Mouse (Mus musculus) right cerebral cortex, adult 2 months (tissue): ENCODE results near the gene Rarb.
A peak's percentile ranks its signal among the peaks of the same experiment; 100 is the strongest.
"Not testable (repeated sequence)": the region's sequence is repeated elsewhere in the genome, so short reads cannot be mapped to it uniquely, and the experiment has no call there.

ENCODE experiments used
- DNase-seq, 2 experiments: peaks; one replicate each; pipeline ENCODE4 v3.0.0; 2021 to 2022; ENCODE audit warnings: low spot score in 2 of 2

Rarb gene

DNA sequence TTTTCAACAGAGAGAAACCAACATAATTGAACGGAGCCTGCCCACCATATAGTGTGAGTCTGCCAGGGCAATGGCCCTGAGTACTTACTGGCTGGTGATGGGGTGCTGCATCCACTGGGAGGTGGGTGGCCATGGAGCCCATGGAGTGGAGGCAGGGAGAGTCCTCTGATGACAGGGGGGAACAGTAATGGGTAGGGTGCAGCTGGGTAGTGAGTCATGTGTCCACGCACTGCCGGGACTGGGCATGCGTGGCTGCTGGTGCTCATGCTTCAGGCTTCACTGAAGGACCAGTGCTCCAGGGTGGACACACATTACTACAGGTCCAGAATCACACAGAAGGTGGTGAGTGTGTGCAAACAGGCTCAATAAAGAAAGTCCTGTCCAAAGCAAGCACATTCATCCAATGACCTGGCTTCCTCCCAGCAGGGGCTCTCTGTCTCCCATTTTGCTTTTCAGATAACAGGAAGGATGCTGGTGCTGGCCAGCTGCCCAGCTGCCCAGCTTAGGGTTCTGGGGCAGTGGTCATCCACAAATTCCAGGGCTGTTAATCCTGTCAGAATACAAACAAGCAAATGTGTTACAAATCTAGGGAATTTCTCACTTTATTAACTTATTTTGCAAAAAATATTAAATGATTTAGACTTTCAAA is at the start of gene Rarb:
Gene Rarb, minus strand, starts transcription at position 555 of the 649 bp plus-strand sequence.
- DNase-seq = no peak

DNA sequence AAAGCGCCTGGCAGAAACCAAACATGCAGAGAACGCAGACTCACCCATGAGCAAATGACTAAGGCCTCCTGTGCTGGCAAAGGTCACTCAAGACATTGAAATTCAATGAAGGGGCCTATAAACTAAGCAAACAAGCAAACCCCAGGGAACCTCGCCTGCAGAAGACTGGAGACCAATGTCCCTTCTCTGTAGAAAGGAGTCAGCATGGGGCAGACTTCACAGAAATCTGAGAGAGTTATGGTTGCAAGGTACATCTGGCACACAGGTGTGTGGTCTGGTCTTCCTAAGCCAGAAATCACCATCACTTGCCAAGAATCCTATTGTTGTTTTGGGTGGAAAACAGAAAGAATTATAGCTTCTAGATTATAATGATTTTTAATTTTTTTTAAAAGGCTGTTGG is 23.1 kb upstream of the Rarb start:
- DNase-seq = no peak

DNA sequence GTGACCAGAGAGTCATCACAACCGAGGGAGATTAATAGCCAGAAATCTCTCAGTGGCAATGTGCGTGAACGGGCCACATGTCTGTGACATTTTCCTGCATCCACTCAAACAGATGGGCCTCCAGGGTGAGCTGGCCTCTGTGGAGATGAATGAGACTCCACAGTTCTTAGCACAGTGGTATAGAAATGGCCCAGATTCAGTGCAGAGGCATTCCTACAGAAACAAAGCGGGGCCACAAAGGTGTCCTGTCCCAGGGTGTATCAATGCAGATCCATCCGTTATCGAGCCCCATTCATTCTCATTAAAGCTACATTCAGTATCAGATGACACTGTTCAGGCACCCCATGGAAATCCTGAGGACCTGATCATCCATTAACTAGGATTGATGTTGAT is 22.6 kb upstream of the Rarb start:
- no peak for DNase-seq

DNA sequence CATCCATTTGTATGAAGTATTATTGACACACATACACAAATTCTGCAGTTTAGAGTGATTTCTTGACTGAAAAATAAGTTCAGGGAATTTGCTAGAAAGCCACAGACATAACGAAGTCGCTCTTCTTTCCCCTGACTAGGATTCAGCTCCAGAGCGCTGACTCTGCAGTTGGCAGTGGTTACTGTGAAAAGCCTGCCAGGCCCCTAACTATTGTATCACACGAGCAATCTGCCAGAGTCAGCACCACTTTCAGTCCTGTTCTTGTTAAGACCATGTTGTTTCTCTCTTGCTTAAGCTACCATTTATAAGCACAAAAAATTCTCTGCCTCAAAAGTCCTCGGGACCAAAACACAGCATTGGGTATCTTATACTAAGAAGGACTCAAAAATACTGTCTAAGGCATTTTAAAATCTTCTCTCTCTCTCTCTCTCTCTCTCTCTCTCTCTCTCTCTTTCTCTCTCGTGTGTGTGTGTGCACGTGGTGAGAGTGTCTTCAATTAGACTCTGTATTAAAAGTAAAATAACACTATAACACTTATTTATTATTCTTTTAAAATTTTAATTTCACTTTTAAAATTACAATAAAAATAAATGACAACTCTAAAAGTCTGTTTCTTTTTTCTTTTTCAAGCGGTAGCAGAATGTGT is 22.1 kb upstream of the Rarb start:
- DNase-seq = peak; percentile 25 to 35

DNA sequence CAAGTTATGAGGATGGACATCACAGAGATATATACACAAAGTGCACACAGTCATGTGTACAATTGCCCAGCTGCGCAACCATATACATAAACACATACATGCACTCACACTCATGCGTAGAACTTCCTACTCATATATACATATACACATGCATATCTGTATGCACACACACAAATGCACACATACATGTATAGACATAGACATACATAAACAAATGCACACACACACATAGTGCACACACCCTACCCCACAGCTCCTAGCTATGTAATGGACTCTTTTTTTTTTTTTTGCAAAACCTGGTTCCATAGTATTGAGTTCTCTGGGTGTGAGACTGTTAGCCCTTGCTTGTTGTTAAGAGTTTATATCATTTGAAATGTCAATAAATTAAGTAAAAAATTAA is 21.2 kb upstream of the Rarb start:
- DNase-seq = no peak

DNA sequence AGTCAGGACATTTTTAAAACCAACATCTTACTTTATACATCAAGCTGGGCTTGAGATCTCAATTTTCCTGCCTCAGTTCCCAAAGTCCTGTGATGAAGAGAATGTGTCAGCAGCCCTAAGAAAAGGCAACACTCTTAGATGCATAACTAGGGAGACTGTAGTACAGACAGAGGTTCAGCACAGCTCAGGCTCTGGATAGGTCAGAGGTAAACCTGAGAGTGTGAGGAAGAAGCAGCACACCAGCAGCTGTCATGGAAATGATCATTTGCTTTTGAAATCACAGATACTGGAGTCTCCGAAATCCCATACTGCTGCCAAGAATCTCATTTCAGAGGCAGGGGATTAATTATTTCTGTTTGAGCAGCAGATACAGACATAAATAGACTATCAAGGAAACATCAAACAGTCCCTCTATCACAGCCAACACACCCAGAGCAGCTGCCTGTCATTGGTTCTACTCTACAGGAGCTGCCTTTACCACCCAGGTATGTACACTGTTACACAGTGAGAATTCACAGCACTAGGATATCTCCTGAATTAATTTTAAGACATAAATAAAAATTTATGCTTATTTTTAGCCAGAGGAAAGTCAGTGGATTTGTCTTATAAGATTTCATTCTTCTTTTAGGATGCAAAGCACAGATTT is 3.7 kb downstream of the Rarb start:
- no peak for DNase-seq

DNA sequence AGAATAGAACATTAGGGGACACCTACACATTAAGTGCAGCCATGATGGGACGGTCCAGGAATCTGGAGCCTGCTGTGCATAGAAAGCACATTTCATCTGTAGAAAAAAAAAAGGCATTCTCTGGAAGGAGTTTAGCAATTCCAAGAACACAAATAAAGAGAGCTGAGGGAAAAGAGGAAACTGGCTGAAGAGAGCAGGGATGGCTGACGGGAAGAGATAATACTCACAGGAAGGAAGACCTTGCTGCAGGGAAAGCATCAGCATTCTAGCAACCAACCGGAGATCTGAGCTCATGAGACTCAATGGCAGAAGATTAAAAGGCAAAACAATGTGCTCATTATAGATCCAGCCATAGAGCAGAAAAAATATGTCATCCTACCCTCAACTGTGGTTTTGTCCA is 12.8 kb downstream of the Rarb start:
- DNase-seq = no peak

DNA sequence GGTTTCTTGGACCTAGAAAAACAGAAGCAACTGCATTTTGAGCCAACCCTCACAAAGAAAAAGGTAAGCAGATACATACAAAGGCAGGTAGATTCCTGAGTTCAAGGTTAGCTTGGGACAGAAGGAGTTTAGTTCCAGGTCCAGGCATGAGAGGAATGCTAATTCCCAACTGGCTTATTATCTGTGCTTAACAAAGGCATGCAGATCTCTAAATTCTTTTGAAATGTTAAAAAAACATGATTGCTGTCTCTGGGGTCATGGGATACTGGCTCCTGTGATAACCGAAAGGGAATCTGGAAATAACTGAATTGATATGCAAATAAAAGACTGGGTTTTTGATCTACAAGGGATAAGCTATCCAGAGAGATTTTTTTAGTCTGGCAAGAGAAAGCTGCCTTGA is 28.8 kb downstream of the Rarb start:
- no peak for DNase-seq

DNA sequence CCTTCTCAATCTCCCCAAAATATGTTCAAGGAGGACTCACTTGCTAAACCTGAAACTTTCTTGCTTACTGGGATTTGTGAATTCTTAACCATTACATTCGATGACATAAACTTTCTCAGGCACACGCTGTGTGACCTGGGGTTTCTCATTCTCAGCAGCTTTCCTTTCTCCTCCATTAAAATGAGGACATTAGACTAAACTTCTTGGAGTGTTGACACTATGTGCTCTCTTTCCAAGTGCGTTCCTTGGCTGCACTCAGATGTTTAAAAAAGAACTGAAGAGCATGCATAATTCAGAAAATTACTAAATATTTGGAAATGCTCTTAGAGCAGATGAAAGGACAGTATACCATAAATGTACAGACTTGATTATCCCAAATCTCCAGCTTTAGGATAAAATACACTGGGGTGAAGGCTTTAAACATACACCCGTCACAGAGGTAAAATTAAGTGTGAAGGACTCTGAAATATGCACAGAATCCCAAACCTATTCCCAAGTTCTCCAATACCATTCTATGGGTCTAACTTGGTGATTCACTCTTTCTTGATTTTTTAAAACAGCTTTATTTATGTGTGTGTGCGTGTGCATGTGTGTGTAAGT is 36.9 kb downstream of the Rarb start:
- DNase-seq = no peak

DNA sequence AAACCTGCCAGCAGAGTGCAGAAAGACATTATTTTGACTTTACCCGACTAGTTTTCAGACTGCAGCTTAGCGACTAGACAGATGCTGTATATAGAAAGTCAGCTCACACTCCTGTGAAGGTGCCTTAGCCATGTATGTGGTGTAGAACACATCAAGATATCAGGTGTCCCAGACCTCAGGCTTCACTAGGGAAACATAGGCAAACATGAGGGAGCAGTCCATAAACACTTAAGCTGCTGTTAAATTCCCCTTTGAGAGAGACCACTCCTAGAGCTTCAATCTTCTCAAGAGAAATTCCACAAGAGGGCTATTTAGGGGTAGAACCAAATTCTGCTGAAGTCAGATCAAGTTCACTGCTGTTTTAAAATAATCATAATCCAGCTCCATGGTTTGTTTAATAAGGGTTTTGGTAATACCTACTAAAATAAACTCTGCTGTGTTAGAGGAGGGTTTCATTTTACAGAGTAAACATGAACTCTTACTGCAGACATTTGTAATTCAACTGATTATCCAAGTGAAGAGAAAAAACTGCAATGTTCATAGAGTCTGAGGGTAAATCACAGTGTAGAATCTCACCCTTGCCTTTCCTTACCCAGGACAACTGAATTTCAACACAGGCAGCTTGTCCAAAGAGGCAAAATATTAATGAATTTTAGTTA is 42.1 kb downstream of the Rarb start:
- no peak for DNase-seq

DNA sequence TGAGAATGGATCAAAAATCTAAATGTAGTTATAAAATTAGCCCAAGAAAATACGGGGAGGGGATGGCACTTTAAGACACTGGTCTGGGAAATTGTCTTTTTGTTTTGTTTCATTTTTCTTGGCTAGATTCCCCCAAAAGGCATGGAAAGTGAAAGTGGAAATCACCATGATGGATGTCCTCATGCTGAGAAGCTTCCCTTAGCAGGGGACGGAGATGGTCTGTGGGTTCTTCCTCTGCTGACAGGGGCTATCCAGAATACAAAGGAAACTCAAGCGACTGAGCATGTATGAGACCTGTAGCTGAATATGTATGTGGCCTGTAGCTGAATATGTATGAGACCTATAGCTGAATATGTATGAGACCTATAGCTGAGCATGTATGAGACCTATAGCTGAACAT is 46.0 kb downstream of the Rarb start:
- DNase-seq = no peak

DNA sequence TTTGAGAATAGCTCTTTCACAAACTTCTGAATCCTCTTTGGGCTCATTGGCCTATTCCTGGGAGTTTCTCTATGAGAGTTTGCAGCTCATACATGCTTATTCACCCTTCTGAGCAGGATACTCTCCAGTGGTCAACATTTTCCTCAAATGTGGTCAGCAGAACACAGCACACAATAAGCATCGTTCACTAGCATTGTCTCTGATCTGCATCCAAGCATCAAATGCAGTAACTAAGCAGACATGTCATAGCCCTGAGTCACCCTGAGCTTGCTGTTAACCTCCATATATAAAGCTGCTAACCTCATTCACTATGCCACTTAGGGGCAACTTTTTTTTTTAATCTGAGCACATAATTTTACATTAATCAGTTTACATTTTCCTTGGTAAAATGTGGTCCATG is 53.1 kb downstream of the Rarb start:
- no peak for DNase-seq

DNA sequence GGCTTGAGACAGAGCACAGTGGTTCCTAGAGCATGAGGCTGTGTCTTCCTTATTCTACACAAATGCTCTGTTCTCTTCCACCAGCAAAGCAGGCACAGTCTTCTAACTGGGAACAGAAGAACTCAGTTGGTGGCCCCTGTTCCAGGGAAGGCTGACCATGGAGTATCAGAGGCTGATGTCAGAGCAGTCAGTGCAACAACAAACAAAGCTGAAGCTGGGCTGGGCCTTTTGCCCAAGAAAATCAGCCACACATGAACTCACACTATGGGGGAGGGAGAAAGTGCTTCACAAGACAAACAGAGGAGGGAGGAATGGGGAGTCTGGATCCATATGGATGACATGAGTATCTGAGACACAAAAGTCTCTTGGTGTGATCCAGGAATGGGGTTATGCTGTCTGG is 56.2 kb downstream of the Rarb start:
- DNase-seq = no peak

DNA sequence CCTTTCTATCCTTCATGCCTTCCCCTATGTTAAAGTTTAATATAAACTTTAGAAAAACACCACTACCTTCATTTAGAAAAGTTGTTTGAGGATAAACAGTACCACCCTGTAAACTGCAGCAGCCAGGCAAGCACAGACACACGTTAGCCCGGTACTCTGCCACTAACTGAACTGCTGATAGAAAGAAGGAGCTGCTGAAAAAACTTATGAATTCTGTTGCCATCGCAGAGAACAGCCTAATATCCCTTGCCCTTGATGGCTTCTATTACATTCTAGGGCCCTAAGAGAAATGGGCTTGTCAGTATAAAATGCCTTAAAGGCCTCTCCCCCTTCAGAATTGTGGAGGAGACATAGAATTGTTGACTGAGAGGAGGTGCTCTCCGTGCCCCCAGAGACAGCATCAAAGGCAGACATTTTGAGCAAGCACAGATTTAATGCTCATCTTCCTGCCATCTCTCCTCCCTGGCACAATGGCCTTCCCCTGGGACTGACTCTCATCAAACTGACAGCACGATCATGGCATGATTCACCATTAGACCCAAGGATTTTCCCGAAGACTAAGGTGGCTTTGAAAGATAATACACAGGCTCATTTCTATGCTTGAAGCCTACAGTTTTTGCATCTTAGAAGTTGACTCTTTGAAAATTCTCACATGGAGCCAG is 60.1 kb downstream of the Rarb start:
- DNase-seq = no peak

DNA sequence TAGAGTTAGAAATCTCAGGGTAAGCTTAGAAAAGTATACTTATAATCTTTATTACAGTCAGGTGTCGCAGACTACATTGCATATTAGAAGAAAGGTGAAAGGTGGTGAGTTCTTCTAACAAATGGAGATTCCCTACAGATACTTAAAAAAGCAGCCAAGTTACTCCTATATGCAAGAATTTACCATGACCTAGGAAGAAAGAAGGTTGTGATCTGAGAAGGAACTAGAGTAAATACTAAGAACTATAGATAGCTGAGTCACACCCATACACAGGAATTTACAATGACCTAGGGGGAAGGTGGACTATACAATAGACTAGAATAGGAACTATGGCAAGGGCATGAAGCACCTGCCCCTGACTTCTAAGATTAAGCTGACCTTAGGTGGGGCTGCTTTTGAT is 63.4 kb downstream of the Rarb start:
- DNase-seq = not testable (repeated sequence)

DNA sequence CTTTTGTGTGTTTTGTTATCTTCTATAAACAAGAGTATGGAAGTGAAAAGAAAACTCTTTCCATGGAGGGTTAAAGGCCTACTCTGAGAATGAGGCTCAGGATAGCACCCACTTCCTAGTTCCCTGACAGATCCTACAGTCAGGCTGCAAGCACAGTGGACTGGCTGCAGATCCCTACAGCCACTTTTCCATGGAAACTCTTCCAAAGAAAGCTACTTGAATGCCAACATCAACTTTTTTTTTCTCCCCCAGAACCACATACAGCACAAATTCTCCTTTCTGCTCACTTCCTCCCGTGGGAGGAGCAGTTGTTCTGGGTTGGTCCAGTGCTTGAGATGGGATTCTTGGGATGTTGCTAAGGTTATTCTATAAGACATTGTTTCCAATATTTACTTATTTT is 66.3 kb downstream of the Rarb start:
- no peak for DNase-seq

DNA sequence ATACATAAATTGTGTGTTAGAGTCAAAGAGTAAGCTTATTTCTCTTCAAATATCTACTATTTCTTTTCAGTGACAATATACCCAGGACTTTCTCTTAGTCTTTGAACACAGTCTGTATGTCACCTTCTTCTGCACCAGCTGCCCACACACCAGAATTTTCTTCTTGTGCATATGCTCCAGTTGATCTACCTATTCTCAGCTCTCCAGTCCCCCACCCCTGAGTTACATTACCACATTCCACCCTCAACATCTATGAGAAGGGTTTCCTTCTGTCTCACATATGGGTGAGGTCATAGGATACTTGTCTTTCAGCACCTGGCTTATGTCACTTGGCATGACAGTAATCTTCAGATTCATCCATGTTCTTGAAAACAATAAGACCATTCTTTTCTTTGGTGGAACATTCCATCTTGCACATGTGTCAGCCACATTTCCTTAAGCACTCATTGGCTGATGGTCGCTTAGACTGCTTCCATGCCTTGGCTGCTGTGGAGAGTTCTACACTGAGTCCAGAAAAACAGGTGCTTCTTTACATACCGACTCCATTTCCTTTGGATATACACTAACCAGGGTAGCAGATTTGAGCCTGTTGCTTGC is 71.9 kb downstream of the Rarb start:
- DNase-seq = peak in 1 of 2 experiments; percentile 41

DNA sequence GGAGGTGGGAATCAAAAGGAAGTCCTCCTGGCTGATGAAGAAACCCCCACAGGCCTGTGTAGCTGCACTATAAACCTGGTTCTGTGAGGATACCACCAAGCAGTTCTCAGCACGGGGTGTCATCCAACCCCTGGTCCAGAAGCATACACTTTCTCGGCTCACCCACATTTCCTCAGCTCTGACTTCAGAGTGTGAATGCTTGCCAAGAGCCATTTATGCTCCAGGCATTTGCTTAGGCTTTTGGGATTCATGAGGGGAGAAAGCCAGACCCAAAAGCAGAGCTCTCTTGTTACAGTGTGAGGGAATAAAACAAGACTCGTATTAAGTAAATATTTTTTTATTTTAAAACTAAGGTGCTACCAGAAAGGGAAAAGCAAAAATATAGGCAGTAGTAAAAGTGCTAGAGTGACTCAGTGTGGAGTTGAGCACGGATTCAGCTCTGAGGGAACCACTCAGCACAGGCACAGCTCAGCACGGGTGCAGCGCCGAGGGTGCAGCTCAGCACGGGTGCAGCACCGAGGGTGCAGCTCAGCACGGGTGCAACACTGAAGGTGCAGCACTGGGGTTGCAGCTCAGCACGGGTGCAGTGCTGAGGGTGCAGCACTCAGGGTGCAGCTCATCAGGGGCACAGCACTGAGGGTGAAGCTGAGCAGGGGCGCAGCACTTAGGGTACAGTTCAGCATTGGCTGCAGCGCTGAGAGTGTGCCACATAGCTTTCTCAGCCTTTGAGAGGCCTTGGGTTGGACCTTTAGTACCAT is 77.8 kb downstream of the Rarb start:
- peak in 1 of 2 experiments; percentile 48 for DNase-seq

DNA sequence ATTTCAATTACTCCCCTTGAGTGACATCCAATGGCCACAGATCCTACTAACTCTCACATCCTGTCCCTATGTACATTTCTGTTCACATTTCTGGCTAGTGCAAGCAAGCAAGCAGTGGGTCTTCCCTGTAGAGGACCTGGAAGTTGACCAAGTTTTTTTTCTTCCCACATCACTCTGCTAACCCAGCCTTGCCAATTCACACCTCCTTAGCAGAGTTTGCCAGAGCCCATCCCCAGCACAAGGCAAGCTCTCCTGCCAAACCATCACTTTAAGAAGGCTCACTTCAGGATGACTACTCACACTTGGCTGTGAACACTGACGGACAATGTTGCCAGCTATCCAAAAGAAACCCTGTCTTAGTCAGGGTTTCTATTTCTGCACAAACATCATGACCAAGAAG is 80.4 kb downstream of the Rarb start:
- DNase-seq = no peak

DNA sequence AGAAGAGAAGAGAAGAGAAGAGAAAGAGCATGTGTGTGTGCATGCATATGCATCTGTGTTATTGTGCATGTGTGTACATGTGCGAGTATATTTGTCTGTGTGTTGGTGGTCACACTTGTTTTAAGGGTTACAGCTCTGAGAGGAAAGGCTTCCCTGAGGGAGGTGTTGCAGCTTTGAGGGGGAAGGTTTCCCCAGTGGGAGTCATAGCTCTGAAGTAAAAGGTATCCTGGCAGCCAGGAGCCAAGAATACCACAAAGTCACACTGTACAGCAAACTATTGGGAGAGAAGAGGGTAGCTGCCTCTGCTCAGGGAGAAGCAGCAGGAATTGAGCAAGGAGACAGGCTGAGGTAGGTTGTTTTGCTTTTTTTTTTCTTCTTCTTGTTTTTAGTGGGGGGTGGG is 81.2 kb downstream of the Rarb start:
- no peak for DNase-seq
